Mouse (Mus musculus) intestine, embryonic 14.5 days (tissue): Measurements from ENCODE around the gene Rps6ka2. TPM values are rescaled to one million over a fixed set of nuclear protein-coding genes. Genes with fewer than 3 reads are reported as not detected.

ENCODE experiments used
- ATAC-seq: fragments of 200-750 bp; cut with Nextera tagmentation; replicated peaks from 2 replicates; pipeline ENCODE4 v1.8.0; 2017; ENCODE audit warnings: low read depth, moderate number of reproducible peaks, moderate TSS enrichment, moderate library complexity; ENCODE audit not compliant: low FRiP score, low TSS enrichment
- DNase-seq: peaks from one replicate; pipeline ENCODE4 v3.0.0-alpha.2; 2018; ENCODE audit warnings: low spot score
- H3K27ac ChIP-seq: fragments of 300-500 bp; sonication (generic); 2 replicates; pipeline ENCODE4 v1.5.1; 2014; ENCODE audit warnings: low read depth, mild to moderate bottlenecking, control low read depth
- H3K27me3 ChIP-seq: fragments of 300-500 bp; sonication (generic); replicated peaks from 2 replicates; pipeline ENCODE4 v1.6.1; 2014; ENCODE audit warnings: low read length, control low read depth; ENCODE audit not compliant: control insufficient read depth, insufficient read depth
- H3K36me3 ChIP-seq: fragments of 300-500 bp; sonication (generic); 2 replicates; pipeline ENCODE4 v1.6.1; 2014; ENCODE audit warnings: low read length, control low read depth; ENCODE audit not compliant: control insufficient read depth, insufficient read depth
- H3K4me1 ChIP-seq: fragments of 300-500 bp; sonication (generic); replicated peaks from 2 replicates; pipeline ENCODE4 v1.6.1; 2014; ENCODE audit warnings: low read length, control low read depth, mixed read lengths; ENCODE audit not compliant: control insufficient read depth, insufficient read depth
- H3K4me2 ChIP-seq: fragments of 300-500 bp; sonication (generic); 2 replicates; pipeline ENCODE4 v1.6.1; 2014; ENCODE audit warnings: low read length
- H3K4me3 ChIP-seq: fragments of 300-500 bp; sonication (generic); 2 replicates; pipeline ENCODE4 v1.5.1; 2014; ENCODE audit warnings: low read depth, low read length, control low read depth, mixed read lengths
- H3K9ac ChIP-seq: fragments of 300-500 bp; sonication (generic); 2 replicates; pipeline ENCODE4 v1.6.1; 2014; ENCODE audit warnings: mild to moderate bottlenecking, low read length
- H3K9me3 ChIP-seq: fragments of 300-500 bp; sonication (generic); 2 replicates; pipeline ENCODE4 v1.6.1; 2016; ENCODE audit warnings: low read length, control low read depth; ENCODE audit not compliant: control insufficient read depth
- WGBS: fragments of 180-500 bp; shearing (Covaris S2); extraction: QIAGEN DNeasy Blood & Tissue Kit; methylation state at CpG from one replicate; pipeline ENCODE4 v1.1.7; 2014; 5-methylcytosine and 5-hydroxymethylcytosine counted together
- polyA plus RNA-seq: library from polyadenylated mRNA; unstranded; fragments of >200 nt; fragmentation: Nextera tagmentation; extraction: Ambion mirVana; gene quantifications from 2 replicates; pipeline ENCODE4 v1.2.1, GENCODE M21; 2014

Gene Rps6ka2
- polyA plus RNA-seq, 1 experiment from 2014 or later = 15.1 TPM

DNA sequence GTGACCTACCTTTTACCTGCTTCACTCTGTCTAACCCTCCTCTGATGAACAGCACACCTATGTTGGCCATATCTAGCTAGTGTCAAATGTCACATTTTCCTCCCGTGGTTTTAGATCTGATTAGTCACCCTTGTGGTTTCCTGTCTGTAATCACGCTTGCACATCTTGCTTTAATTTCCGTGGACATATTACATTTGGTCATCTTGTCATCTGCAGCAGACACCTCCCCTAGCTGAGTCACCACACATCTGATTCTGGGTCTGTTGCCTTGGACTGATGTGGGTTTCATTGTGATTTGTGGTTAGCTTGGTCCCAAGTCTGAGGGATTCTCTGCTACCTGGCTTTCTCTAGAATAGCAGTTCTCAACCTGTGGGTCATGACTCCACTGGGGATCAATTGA, 6.0 kb upstream of the Rps6ka2 start:
- Histone ChIP-seq H3K4me3 (no peak overlapping the region), H3K4me1 (peaks cover 7% of the 10 kb centered on the region)

DNA sequence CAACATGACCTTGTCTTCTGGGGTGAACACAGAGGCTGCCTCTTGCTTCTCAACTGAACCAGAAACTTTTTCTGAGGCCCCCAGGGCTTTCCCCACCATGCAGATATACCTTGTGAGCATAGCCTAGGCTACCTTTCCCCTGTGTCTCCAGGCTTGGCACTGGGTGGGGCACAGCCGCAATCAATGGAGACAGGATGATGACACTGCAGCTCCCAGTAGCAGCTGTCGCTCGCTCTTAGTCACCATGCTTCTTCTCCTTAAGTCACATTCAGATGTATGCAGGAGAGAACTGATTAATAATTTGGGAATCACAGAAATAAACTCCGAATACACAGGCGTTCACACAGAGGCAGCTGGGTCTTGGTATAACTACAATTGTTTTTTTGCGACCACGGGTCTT, 4.4 kb upstream of the Rps6ka2 start:
- ATAC-seq = no peak
- H3K9me3 ChIP-seq = no peaks in the 10 kb centered on the region
- H3K4me1 ChIP-seq = peaks cover 10% of the 10 kb centered on the region
- no peak for DNase-seq
- H3K27me3 ChIP-seq = no peaks in the 10 kb centered on the region
- H3K4me3 ChIP-seq = no peak overlapping the region
- H3K36me3 ChIP-seq = no peaks in the 10 kb centered on the region
- H3K9ac ChIP-seq = no peak overlapping the region
- 93% methylated on average over 7 of the region's 7 CpGs for whole genome bisulfite sequencing
- no peak overlapping the region for H3K4me2 ChIP-seq
- no peak overlapping the region for H3K27ac ChIP-seq

More for the DNA sequence above, 6.0 kb upstream of the Rps6ka2 start:
- Histone ChIP-seq H3K27me3 (no peaks in the 10 kb centered on the region), H3K36me3 (no peaks in the 10 kb centered on the region), H3K4me2 (no peak overlapping the region), H3K9me3 (no peaks in the 10 kb centered on the region), H3K9ac (no peak overlapping the region), H3K27ac (no peak overlapping the region)
- DNase-seq = no peak
- ATAC-seq = no peak
- 67% methylated on average over 3 of the region's 3 CpGs for WGBS

DNA sequence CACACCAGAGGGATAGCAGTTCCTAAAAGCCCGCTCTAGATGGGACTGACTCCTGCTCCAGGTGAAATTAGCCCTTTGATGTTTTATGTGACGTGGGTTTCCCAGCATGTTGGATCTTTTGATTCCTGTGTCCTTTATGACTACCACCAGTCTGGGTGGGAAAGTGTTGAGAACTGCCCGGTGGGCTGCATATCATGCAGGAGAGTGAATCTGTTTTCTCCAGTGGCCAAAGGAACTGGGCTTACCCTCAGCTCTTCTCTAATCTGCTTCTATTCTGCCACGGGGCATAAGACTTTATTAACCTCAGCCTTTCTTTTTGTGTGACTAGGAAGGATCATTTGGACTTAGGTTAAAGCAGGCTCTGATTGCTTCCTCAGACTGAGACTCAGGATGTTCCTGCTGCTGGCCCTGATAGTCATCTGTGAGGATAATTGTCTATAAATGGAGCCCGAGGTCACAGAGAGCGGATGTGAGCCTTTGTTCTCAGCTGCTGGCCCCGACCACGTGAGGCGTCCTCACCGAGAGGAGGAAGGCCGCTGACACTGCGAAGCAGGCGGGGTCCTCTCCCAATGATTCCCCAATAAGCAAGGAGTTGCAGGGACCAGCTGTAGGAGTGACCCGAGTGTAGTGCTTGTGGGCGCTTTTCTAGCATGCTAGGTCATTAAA, 821 bp upstream of the Rps6ka2 start:
- WGBS = 13% methylated on average over 15 of the region's 15 CpGs
- no peaks in the 10 kb centered on the region for H3K36me3 ChIP-seq
- ATAC-seq (peak; percentile 73), DNase-seq (no peak)
- peak overlapping the region; percentile 85 for H3K27ac ChIP-seq
- peak overlapping the region; percentile 27 for H3K9ac ChIP-seq
- no peaks in the 10 kb centered on the region for H3K27me3 ChIP-seq
- H3K9me3 ChIP-seq = no peaks in the 10 kb centered on the region
- peak overlapping the region; percentile 38 for H3K4me3 ChIP-seq
- H3K4me1 ChIP-seq = peaks cover 20% of the 10 kb centered on the region
- peak overlapping the region; percentile 60 for H3K4me2 ChIP-seq

GRCm38 (mm10) chr17:7170304-7171295, 685 bp downstream of the Rps6ka2 start:
- peak overlapping the region; percentile 77 for H3K27ac ChIP-seq
- H3K4me1 ChIP-seq = peaks cover 20% of the 10 kb centered on the region
- H3K9me3 ChIP-seq = no peaks in the 10 kb centered on the region
- H3K36me3 ChIP-seq = no peaks in the 10 kb centered on the region
- ATAC-seq (peak; percentile 54), DNase-seq (peak; percentile 81)
- H3K9ac ChIP-seq = peak overlapping the region; percentile 63
- H3K27me3 ChIP-seq = no peaks in the 10 kb centered on the region
- H3K4me3 ChIP-seq = peak overlapping the region; percentile 73
- peak overlapping the region; percentile 91 for H3K4me2 ChIP-seq
- WGBS = 1% methylated on average over 43 of the region's 43 CpGs

DNA sequence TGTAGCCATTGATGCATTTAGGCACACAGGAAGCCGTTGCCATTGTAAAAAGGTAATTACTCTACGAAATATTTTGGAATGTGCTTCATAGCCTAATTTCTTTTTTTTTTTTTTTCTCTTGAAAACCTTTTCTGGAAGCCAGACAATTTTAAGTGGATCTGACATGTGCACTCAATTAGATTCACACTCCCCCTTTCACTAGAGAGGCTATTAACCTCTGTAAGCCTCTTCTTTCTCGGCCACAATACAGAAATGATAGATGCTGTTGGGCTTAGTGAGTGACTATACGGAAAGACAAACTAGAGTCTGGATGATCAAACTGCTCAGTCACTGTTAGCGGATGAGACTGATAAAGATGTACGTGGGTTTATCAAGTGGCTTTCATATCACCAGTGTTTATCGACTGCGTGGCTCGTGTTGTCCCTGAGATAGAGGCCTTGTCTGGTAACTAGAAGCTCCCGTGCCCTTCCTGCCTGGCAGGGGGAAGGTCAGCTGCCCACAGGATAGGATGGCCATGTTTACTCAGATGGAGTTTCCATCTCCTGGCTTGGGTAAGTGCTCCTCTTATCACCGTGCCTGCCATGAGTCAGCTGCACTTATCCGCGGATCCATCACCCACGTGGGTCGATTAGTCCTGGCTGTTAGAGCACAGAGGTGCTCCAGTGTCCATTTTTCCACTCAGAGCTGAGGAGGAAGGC, 3.6 kb downstream of the Rps6ka2 start:
- no peak overlapping the region for H3K4me3 ChIP-seq
- H3K9ac ChIP-seq = no peak overlapping the region
- H3K27me3 ChIP-seq = no peaks in the 10 kb centered on the region
- peaks cover 23% of the 10 kb centered on the region for H3K4me1 ChIP-seq
- H3K4me2 ChIP-seq = no peak overlapping the region
- H3K9me3 ChIP-seq = no peaks in the 10 kb centered on the region
- DNase-seq = no peak
- WGBS = 52% methylated on average over 15 of the region's 15 CpGs
- no peak overlapping the region for H3K27ac ChIP-seq
- no peaks in the 10 kb centered on the region for H3K36me3 ChIP-seq
- ATAC-seq = no peak

GRCm38 (mm10) chr17:7175293-7175692, 5.4 kb downstream of the Rps6ka2 start:
- 86% methylated on average over 1 of the region's 1 CpGs for WGBS
- ATAC-seq = no peak
- H3K9ac ChIP-seq = no peak overlapping the region

GRCm38 (mm10) chr17:7176394-7176793, 6.5 kb downstream of the Rps6ka2 start:
- Histone ChIP-seq H3K4me1 (peaks cover 9% of the 10 kb centered on the region; the same call in 1 of the 2 replicates), H3K4me2 (no peak overlapping the region), H3K9me3 (no peaks in the 10 kb centered on the region), H3K9ac (no peak overlapping the region), H3K27ac (no peak overlapping the region), H3K27me3 (no peaks in the 10 kb centered on the region), H3K36me3 (no peaks in the 10 kb centered on the region), H3K4me3 (no peak overlapping the region)
- DNase-seq (no peak), ATAC-seq (no peak)
- WGBS = 26% methylated on average over 2 of the region's 2 CpGs

More at GRCm38 (mm10) chr17:7175293-7175692, 5.4 kb downstream of the Rps6ka2 start:
- H3K4me2 ChIP-seq = no peak overlapping the region
- no peak overlapping the region for H3K4me3 ChIP-seq
- peaks cover 16% of the 10 kb centered on the region; the same call in 1 of the 2 replicates for H3K4me1 ChIP-seq
- H3K9me3 ChIP-seq = no peaks in the 10 kb centered on the region
- no peaks in the 10 kb centered on the region for H3K27me3 ChIP-seq
- H3K36me3 ChIP-seq = no peaks in the 10 kb centered on the region
- no peak overlapping the region for H3K27ac ChIP-seq
- no peak for DNase-seq

DNA sequence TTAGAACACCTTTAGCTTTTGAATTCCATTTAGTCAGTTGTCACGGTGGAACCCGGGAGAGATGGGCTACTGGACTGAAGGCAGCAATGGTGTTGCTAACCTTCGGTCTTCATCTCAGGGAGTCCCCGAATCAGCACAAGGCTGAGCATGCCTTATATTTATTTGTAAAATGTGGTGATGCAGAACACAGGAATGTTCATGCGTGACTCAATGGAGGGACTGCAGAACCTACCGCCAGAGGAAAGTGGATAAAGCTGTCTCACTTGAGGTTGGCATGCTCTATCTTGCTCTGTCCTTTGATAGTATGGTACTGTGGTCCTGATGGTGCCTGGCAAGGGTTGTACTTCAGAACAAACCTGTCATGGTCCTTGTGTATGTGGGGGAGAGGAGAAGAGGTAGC, 8.3 kb downstream of the Rps6ka2 start:
- no peaks in the 10 kb centered on the region for H3K36me3 ChIP-seq
- no peaks in the 10 kb centered on the region for H3K9me3 ChIP-seq
- no peak overlapping the region for H3K4me3 ChIP-seq
- WGBS = 93% methylated on average over 6 of the region's 6 CpGs
- H3K27ac ChIP-seq = no peak overlapping the region
- H3K4me2 ChIP-seq = no peak overlapping the region
- ATAC-seq (no peak), DNase-seq (no peak)
- peaks cover 9% of the 10 kb centered on the region; the same call in 1 of the 2 replicates for H3K4me1 ChIP-seq
- H3K27me3 ChIP-seq = no peaks in the 10 kb centered on the region
- H3K9ac ChIP-seq = no peak overlapping the region
